Mouse (Mus musculus) spleen, adult 2 months (tissue): ENCODE measurements at regions not wholly inside any gene's neighbourhood (a gene's known extent, or its start where the extent isn't known, plus 50 kb on each side); places are given as distances from the start of the nearest gene placed in this dataset.
"Not testable (repeated sequence)": the region's sequence is repeated elsewhere in the genome, so short reads cannot be mapped to it uniquely, and the experiment has no call there.

Experiments used
- CTCF ChIP-seq: fragments of 200-500 bp; IDR thresholded peaks from 2 replicates; pipeline ENCODE4 v1.5.1; 2011; ENCODE audit warnings: mild to moderate bottlenecking, inconsistent platforms; ENCODE audit not compliant: insufficient read depth, insufficient read length, insufficient replicate concordance; ENCODE audit errors: extremely low read depth
- POLR2A ChIP-seq: fragments of 200-500 bp; IDR thresholded peaks from 2 replicates; pipeline ENCODE4 v1.6.1; 2011; ENCODE audit warnings: low read depth, low read length, inconsistent platforms

GRCm38 (mm10) chr12:54516039-54516438, 140.3 kb downstream of the Sptssa start:
- TF ChIP-seq CTCF, POLR2A: not testable (repeated sequence)
